Mouse (Mus musculus) MEL (cell line): Measurements from ENCODE around the gene Git1.

Experiments
- CTCF ChIP-seq, 3 experiments: IDR thresholded peaks in 2 of 3; conservative IDR thresholded peaks in 1 of 3; 2 replicates each; pipeline ENCODE4 v1.5.1; 2011 to 2012; ENCODE audit warnings: low read length in 3 of 3, low read depth in 2 of 3, mild to moderate bottlenecking in 2 of 3, improper control_type of control experiment in 1 of 3, inconsistent platforms in 1 of 3, mixed read lengths in 1 of 3, moderate library complexity in 1 of 3; ENCODE audit not compliant: control insufficient read depth in 1 of 3, insufficient read depth in 1 of 3, poor library complexity in 1 of 3, severe bottlenecking in 1 of 3
- GATA1 ChIP-seq: IDR thresholded peaks from 2 replicates; pipeline ENCODE4 v1.6.1; 2011; ENCODE audit warnings: low read depth, low read length, improper control_type of control experiment
- POLR2A ChIP-seq, 2 experiments: IDR thresholded peaks; 2 replicates each; pipeline ENCODE4 v1.6.1; 2011 to 2012; ENCODE audit warnings: low read length in 2 of 2, mild to moderate bottlenecking in 2 of 2, control low read depth in 1 of 2, improper control_type of control experiment in 1 of 2, low read depth in 1 of 2, moderate library complexity in 1 of 2; ENCODE audit not compliant: control insufficient read depth in 1 of 2, insufficient read depth in 1 of 2, poor library complexity in 1 of 2

GRCm38 (mm10) chr11:77456866-77457265 lies 36.5 kb upstream of the Git1 start:
- TF ChIP-seq CTCF (IDR thresholded peaks at IDR 0.05 in 2 of 3, conservative IDR thresholded peaks at IDR 0.05 in 1 of 3; ENCODE audit: control insufficient read depth in 1 of 3, insufficient read depth in 1 of 3, low read depth in 2 of 3, low read length in 3 of 3, poor library complexity in 1 of 3, severe bottlenecking in 1 of 3) (no peak), GATA1 (no peak), POLR2A (IDR thresholded peaks at IDR 0.05; ENCODE audit: control insufficient read depth in 1 of 2, insufficient read depth in 1 of 2, low read depth in 1 of 2, low read length in 2 of 2, poor library complexity in 1 of 2) (no peak)
